ENCODE assay signal across 8 mouse cellular contexts in genomic region chr7:67445203-67446041, GRCm38 (mm10).
DNase-seq lines count a peak whose midpoint lies in the region; ATAC-seq and TF ChIP-seq lines count a peak whose summit lies in the region.

No protein-coding gene starts in this region.

- peaks cover 34% of the 10 kb centered on the region for H3K4me1 ChIP-seq in lung, embryonic 16.5 days (replicated peaks; ENCODE audit: control insufficient read depth, insufficient read depth, low read length)
- peaks cover 8% of the 10 kb centered on the region; the same call in 1 of the 2 replicates for H3K4me1 ChIP-seq in lung, adult 2 months (ENCODE audit: control insufficient read depth, insufficient read depth, low read length)
- peaks cover 39% of the 10 kb centered on the region for H3K4me1 ChIP-seq in embryonic facial prominence, embryonic 13.5 days
- peaks cover 29% of the 10 kb centered on the region for H3K4me1 ChIP-seq in stomach, embryonic 16.5 days (ENCODE audit: control insufficient read depth, insufficient read depth, low read length)

- H3K9me3 ChIP-seq in lung, embryonic 16.5 days (ENCODE audit: control insufficient read depth, low read length): no peaks in the 10 kb centered on the region
- peaks cover under 1% of the 10 kb centered on the region; the same call in 1 of the 2 replicates for H3K9me3 ChIP-seq in embryonic facial prominence, embryonic 13.5 days
- H3K9me3 ChIP-seq in stomach, embryonic 16.5 days (replicated peaks; ENCODE audit: control insufficient read depth, low read length): no peaks in the 10 kb centered on the region

- 37% methylated on average over 12 of the region's 12 CpGs for WGBS in lung, embryonic 16.5 days
- 48% methylated on average over 12 of the region's 12 CpGs for whole genome bisulfite sequencing in lung, adult 2 months
- WGBS in embryonic facial prominence, embryonic 13.5 days: 14% methylated on average over 12 of the region's 12 CpGs
- WGBS in macrophage (ENCODE audit: missing documents): 6% methylated on average over 12 of the region's 12 CpGs
- WGBS in stomach, embryonic 16.5 days: 48% methylated on average over 12 of the region's 12 CpGs

- peak; percentile 34 for ATAC-seq in lung, embryonic 16.5 days (ENCODE audit: low read depth)
- no peak for ATAC-seq in embryonic facial prominence, embryonic 13.5 days (ENCODE audit: insufficient number of reproducible peaks, insufficient read depth, low FRiP score, low TSS enrichment, low read depth)
- ATAC-seq in hematopoietic stem cell, adult 5-6 weeks (replicated peaks in 1 of 2; ENCODE audit: insufficient read depth in 1 of 2, low FRiP score in 2 of 2, low TSS enrichment in 1 of 2, low read depth in 1 of 2, poor library complexity in 2 of 2, severe bottlenecking in 2 of 2): peak; percentile 51 to 65
- ATAC-seq in stomach, embryonic 16.5 days (ENCODE audit: insufficient read depth, low FRiP score): peak; percentile 28; the same call in 1 of the 2 replicates

- no peaks in the 10 kb centered on the region for H3K36me3 ChIP-seq in lung, embryonic 16.5 days (ENCODE audit: control insufficient read depth, insufficient read depth, low read length)
- no peaks in the 10 kb centered on the region for H3K36me3 ChIP-seq in embryonic facial prominence, embryonic 13.5 days
- H3K36me3 ChIP-seq in macrophage (ENCODE audit: inconsistent target): no peaks in the 10 kb centered on the region
- no peaks in the 10 kb centered on the region for H3K36me3 ChIP-seq in stomach, embryonic 16.5 days (ENCODE audit: control insufficient read depth, insufficient read depth, low read length)

- TF ChIP-seq POLR2A in lung, adult 2 months (IDR thresholded peaks at IDR 0.05; ENCODE audit: borderline replicate concordance, extremely low read depth, low read depth, low read length): no peak

- no peaks in the 10 kb centered on the region for H3K27me3 ChIP-seq in lung, embryonic 16.5 days (ENCODE audit: control insufficient read depth, insufficient read depth, low read depth, low read length)
- no peaks in the 10 kb centered on the region for H3K27me3 ChIP-seq in embryonic facial prominence, embryonic 13.5 days
- H3K27me3 ChIP-seq in stomach, embryonic 16.5 days (ENCODE audit: control insufficient read depth, insufficient read depth, low read length): no peaks in the 10 kb centered on the region

- H3K79me2 ChIP-seq in macrophage (ENCODE audit: inconsistent target): no peaks in the 10 kb centered on the region

- no peak overlapping the region for H3K4me3 ChIP-seq in lung, embryonic 16.5 days (ENCODE audit: low read length)
- no peak overlapping the region for H3K4me3 ChIP-seq in lung, adult 2 months (replicated peaks; ENCODE audit: extremely low read depth, low read depth, low read length)
- no peak overlapping the region for H3K4me3 ChIP-seq in embryonic facial prominence, embryonic 13.5 days
- no peak overlapping the region for H3K4me3 ChIP-seq in macrophage (ENCODE audit: inconsistent target)
- H3K4me3 ChIP-seq in stomach, embryonic 16.5 days (replicated peaks; ENCODE audit: low read length): no peak overlapping the region

- no peak for DNase-seq in lung, adult 2 months
- DNase-seq in adrenal gland, postnatal 4 days (ENCODE audit: low spot score in 2 of 2): no peak
- no peak for DNase-seq in adrenal gland, postnatal 14 days

- no peak overlapping the region for H3K4me2 ChIP-seq in lung, embryonic 16.5 days (ENCODE audit: low read depth, low read length)
- 0 out of 2 replicates have a peak overlapping the region, but pooled peaks have one; percentile 16 for H3K4me2 ChIP-seq in embryonic facial prominence, embryonic 13.5 days
- H3K4me2 ChIP-seq in stomach, embryonic 16.5 days (ENCODE audit: low read depth, low read length): no peak overlapping the region

- H3K27ac ChIP-seq in lung, embryonic 16.5 days (ENCODE audit: low read length): peak overlapping the region; percentile 56; the same call in 1 of the 2 replicates
- peak overlapping the region; percentile 4; the same call in 1 of the 2 replicates for H3K27ac ChIP-seq in embryonic facial prominence, embryonic 13.5 days
- H3K27ac ChIP-seq in macrophage: peak overlapping the region; percentile 97
- peak overlapping the region; percentile 55 for H3K27ac ChIP-seq in stomach, embryonic 16.5 days (ENCODE audit: low read length)

- TF ChIP-seq CTCF in lung, adult 2 months (IDR thresholded peaks at IDR 0.05; ENCODE audit: insufficient read depth, low read length): no peak

- H3K9ac ChIP-seq in lung, embryonic 16.5 days (ENCODE audit: low read length): peak overlapping the region; percentile 35; the same call in 1 of the 2 replicates
- peak overlapping the region; percentile 44; the same call in 1 of the 2 replicates for H3K9ac ChIP-seq in embryonic facial prominence, embryonic 13.5 days
- peak overlapping the region; percentile 50 for H3K9ac ChIP-seq in stomach, embryonic 16.5 days (ENCODE audit: low read length)

Comparison
In these comparisons a context has a peak if more than half of its experiments do, and no peak if none do; other contexts are left out.
1. H3K27ac ChIP-seq: peak in every context shown above with its lines; median percentile 97 in macrophage; 56 in lung, embryonic 16.5 days; 55 in stomach, embryonic 16.5 days; 4 in embryonic facial prominence, embryonic 13.5 days.